Mouse (Mus musculus): ENCODE measurements around the gene Rere. TPM values are rescaled to one million over a fixed set of nuclear protein-coding genes. Genes with fewer than 3 reads are reported as not detected.
A peak's percentile ranks its signal among the peaks of the same experiment; 100 is the strongest.

The Rere gene
- polyA plus RNA-seq, 2 experiments = 28.5 to 43.3 TPM

GRCm38 (mm10) chr4:150462367-150462766 is 180.9 kb downstream of the Rere start:
- H3K9me3 ChIP-seq (ENCODE audit: control insufficient read depth, low read length) = no peaks in the 10 kb centered on the region
- no peaks in the 10 kb centered on the region for H3K27me3 ChIP-seq (ENCODE audit: control insufficient read depth, insufficient read depth, low read length)
- H3K9ac ChIP-seq (ENCODE audit: low read depth, low read length, severe bottlenecking) = no peak overlapping the region
- no peak overlapping the region for H3K4me2 ChIP-seq (replicated peaks; ENCODE audit: low read depth, low read length, severe bottlenecking)
- no peak overlapping the region for H3K27ac ChIP-seq (replicated peaks; ENCODE audit: low read depth, low read length)
- no peak for TF ChIP-seq POLR2A (IDR thresholded peaks at IDR 0.05; ENCODE audit: borderline replicate concordance, extremely low read depth, insufficient read depth, insufficient read length)
- H3K4me3 ChIP-seq (replicated peaks; ENCODE audit: low read length) = no peak overlapping the region
- ATAC-seq (ENCODE audit: low FRiP score, low read depth) = no peak
- peaks cover 12% of the 10 kb centered on the region; the same call in 1 of the 2 replicates for H3K4me1 ChIP-seq (ENCODE audit: control insufficient read depth, insufficient read depth, low read length)
- WGBS = 42% methylated on average over 4 of the region's 4 CpGs
- H3K36me3 ChIP-seq (ENCODE audit: control insufficient read depth, insufficient read depth, low read length) = no peaks in the 10 kb centered on the region
- DNase-seq (ENCODE audit: low spot score) = peak; percentile 49

DNA sequence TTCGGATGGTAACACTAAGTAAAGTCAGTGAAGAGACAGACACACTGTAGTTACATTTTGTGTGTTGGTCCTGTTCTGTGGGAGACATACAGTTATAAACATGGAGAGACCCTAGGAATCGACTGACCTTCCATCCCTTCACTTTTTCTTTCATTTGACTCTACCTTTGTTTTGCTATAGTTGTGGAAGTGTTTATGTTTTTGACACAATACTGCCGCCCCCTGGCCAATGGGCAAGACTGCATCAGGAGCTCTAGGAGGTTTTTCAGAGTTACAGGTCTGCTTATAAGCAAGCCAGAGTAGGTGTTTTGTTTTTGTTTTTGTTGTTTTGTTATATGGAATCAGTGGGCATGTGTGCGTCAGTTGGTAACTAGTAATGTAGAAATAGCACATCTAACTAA is 184.3 kb downstream of the Rere start:
- Histone ChIP-seq H3K9me3 (ENCODE audit: control insufficient read depth, low read length) (no peaks in the 10 kb centered on the region), H3K4me1 (ENCODE audit: control insufficient read depth, insufficient read depth, low read length) (peaks cover 7% of the 10 kb centered on the region; the same call in 1 of the 2 replicates), H3K36me3 (ENCODE audit: control insufficient read depth, insufficient read depth, low read length) (peaks cover 21% of the 10 kb centered on the region), H3K4me3 (replicated peaks; ENCODE audit: low read length) (no peak overlapping the region), H3K9ac (ENCODE audit: low read depth, low read length, severe bottlenecking) (no peak overlapping the region), H3K27ac (replicated peaks; ENCODE audit: low read depth, low read length) (no peak overlapping the region), H3K27me3 (ENCODE audit: control insufficient read depth, insufficient read depth, low read length) (no peaks in the 10 kb centered on the region), H3K4me2 (replicated peaks; ENCODE audit: low read depth, low read length, severe bottlenecking) (no peak overlapping the region)
- TF ChIP-seq POLR2A (IDR thresholded peaks at IDR 0.05; ENCODE audit: borderline replicate concordance, extremely low read depth, insufficient read depth, insufficient read length) = no peak
- DNase-seq (ENCODE audit: low spot score) (peak; percentile 56), ATAC-seq (ENCODE audit: low FRiP score, low read depth) (no peak)
- WGBS = 58% methylated on average over 4 of the region's 4 CpGs

DNA sequence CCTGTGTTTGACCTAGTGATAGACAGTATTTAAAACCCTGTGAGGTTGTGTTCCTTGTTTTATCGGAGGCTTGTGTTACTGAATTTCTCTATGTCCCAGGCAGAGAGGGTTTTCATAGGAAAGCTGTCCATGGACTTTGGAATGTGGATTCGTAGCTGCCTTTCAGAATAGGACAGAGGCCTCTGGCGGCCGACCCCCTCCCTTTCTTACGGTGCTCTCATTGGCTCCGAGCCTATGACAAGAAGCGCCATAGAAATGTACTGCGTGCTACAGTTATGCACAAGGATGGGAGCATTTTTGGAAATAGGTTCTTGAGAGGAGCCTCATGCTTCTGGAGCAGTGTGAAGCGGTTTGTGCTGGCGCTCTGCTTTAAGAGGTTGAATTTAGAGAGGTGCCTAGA is 187.8 kb downstream of the Rere start:
- 87% methylated on average over 10 of the region's 10 CpGs for whole genome bisulfite sequencing
- Histone ChIP-seq H3K9ac (ENCODE audit: low read depth, low read length, severe bottlenecking) (no peak overlapping the region), H3K4me1 (ENCODE audit: control insufficient read depth, insufficient read depth, low read length) (no peaks in the 10 kb centered on the region), H3K27ac (replicated peaks; ENCODE audit: low read depth, low read length) (no peak overlapping the region), H3K4me2 (replicated peaks; ENCODE audit: low read depth, low read length, severe bottlenecking) (no peak overlapping the region), H3K4me3 (replicated peaks; ENCODE audit: low read length) (no peak overlapping the region), H3K27me3 (ENCODE audit: control insufficient read depth, insufficient read depth, low read length) (no peaks in the 10 kb centered on the region), H3K36me3 (ENCODE audit: control insufficient read depth, insufficient read depth, low read length) (peaks cover 26% of the 10 kb centered on the region), H3K9me3 (ENCODE audit: control insufficient read depth, low read length) (no peaks in the 10 kb centered on the region)
- ATAC-seq (ENCODE audit: low FRiP score, low read depth) (no peak), DNase-seq (ENCODE audit: low spot score) (no peak)
- no peak for TF ChIP-seq POLR2A (IDR thresholded peaks at IDR 0.05; ENCODE audit: borderline replicate concordance, extremely low read depth, insufficient read depth, insufficient read length)

- Histone ChIP-seq H3K27ac (replicated peaks; ENCODE audit: low read depth, low read length) (no peak overlapping the region), H3K27me3 (ENCODE audit: control insufficient read depth, insufficient read depth, low read length) (no peaks in the 10 kb centered on the region), H3K4me2 (replicated peaks; ENCODE audit: low read depth, low read length, severe bottlenecking) (no peak overlapping the region), H3K9me3 (ENCODE audit: control insufficient read depth, low read length) (no peaks in the 10 kb centered on the region), H3K36me3 (ENCODE audit: control insufficient read depth, insufficient read depth, low read length) (peaks cover 26% of the 10 kb centered on the region), H3K9ac (ENCODE audit: low read depth, low read length, severe bottlenecking) (no peak overlapping the region), H3K4me1 (ENCODE audit: control insufficient read depth, insufficient read depth, low read length) (no peaks in the 10 kb centered on the region), H3K4me3 (replicated peaks; ENCODE audit: low read length) (no peak overlapping the region)
- WGBS = 93% methylated on average over 4 of the region's 4 CpGs
- no peak for TF ChIP-seq POLR2A (IDR thresholded peaks at IDR 0.05; ENCODE audit: borderline replicate concordance, extremely low read depth, insufficient read depth, insufficient read length)
- no peak for DNase-seq (ENCODE audit: low spot score)
- no peak for ATAC-seq (ENCODE audit: low FRiP score, low read depth)
Observed at GRCm38 (mm10) chr4:150470674-150471328, 189.4 kb downstream of the Rere start.

GRCm38 (mm10) chr4:150472751-150473436 is 191.4 kb downstream of the Rere start:
- Histone ChIP-seq H3K9ac (ENCODE audit: low read depth, low read length, severe bottlenecking) (no peak overlapping the region), H3K36me3 (ENCODE audit: control insufficient read depth, insufficient read depth, low read length) (peaks cover 31% of the 10 kb centered on the region), H3K4me3 (replicated peaks; ENCODE audit: low read length) (no peak overlapping the region), H3K27me3 (ENCODE audit: control insufficient read depth, insufficient read depth, low read length) (no peaks in the 10 kb centered on the region), H3K4me2 (replicated peaks; ENCODE audit: low read depth, low read length, severe bottlenecking) (no peak overlapping the region), H3K9me3 (ENCODE audit: control insufficient read depth, low read length) (no peaks in the 10 kb centered on the region), H3K27ac (replicated peaks; ENCODE audit: low read depth, low read length) (no peak overlapping the region), H3K4me1 (ENCODE audit: control insufficient read depth, insufficient read depth, low read length) (no peaks in the 10 kb centered on the region)
- no peak for TF ChIP-seq POLR2A (IDR thresholded peaks at IDR 0.05; ENCODE audit: borderline replicate concordance, extremely low read depth, insufficient read depth, insufficient read length)
- 46% methylated on average over 10 of the region's 10 CpGs for WGBS
- DNase-seq (ENCODE audit: low spot score) = no peak
- no peak for ATAC-seq (ENCODE audit: low FRiP score, low read depth)
